Mouse (Mus musculus) small intestine, adult 2 months (tissue): ENCODE data around the gene Ier5.

Experiments used
- CTCF ChIP-seq: fragments of 200-500 bp; IDR thresholded peaks from 2 replicates; pipeline ENCODE4 v1.5.1; 2012; ENCODE audit warnings: low read depth, mild to moderate bottlenecking, control low read depth, inconsistent platforms, low read length, moderate library complexity, mixed read lengths; ENCODE audit not compliant: insufficient replicate concordance, insufficient read length; ENCODE audit errors: extremely low read depth
- POLR2A ChIP-seq: fragments of 200-500 bp; IDR thresholded peaks from 2 replicates; pipeline ENCODE4 v1.6.1; 2012; ENCODE audit warnings: low read depth, mild to moderate bottlenecking, control low read depth, inconsistent platforms, low read length, moderate library complexity

GRCm38 (mm10) chr1:155056166-155056565 lies 43.3 kb downstream of the Ier5 start:
- TF ChIP-seq POLR2A (no peak), CTCF (no peak)
